Mouse (Mus musculus): Measurements from ENCODE around the gene Btbd17. TPM values are rescaled to one million over a fixed set of nuclear protein-coding genes. Genes with fewer than 3 reads are reported as not detected.

Gene Btbd17
- total RNA-seq, 2 experiments from 2014 or later = 29.5 to 29.8 TPM

DNA sequence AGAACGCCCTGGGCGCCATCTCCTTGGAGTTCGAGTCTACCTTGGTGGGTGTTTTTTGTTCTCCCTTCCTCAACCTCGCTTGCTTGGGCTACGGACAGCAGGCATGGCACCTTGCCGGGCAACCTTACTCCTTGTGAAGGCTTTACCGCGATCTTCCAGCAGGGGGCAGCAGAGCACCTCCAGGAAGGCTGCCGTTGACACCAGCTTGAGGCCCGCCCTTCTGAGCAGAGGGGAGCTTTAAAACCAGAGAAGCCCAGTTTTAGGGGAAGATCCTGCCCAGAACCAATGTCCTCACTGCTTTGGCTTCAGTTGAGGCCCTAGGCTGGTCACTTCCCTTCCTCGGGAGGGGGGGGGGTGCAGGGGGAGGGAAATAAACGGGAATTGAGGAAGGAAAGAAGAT, 50.6 kb downstream of the Btbd17 start:
- TF ChIP-seq CTCF (IDR thresholded peaks at IDR 0.05) = peak; percentile 94
- DNase-seq (ENCODE audit: extremely low spot score in 1 of 2, low spot score in 2 of 2) = peak; percentile 89 to 95

DNA sequence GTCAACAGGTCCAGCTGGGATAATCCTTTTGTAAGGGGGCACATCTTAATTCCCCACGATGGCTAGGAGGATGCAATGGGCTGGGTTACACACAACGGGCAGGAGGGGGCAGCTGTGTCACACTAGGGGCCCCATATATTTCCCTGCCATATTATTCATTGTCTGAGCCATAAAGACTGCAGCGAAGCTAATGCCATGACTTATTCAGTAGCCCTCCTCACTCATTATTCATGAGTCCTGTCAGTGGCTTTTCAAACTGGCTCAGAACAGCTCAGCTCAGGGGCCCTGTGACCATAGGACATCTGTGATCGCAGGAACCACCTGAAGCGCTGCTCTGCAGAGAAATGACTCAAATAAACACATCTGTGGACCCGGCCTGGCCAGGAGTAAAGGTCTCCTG, 54.3 kb downstream of the Btbd17 start:
- Histone ChIP-seq H3K27ac (no peak overlapping the region), H3K4me3 (no peak overlapping the region)
- TF ChIP-seq CTCF (IDR thresholded peaks at IDR 0.05) = no peak
- intact Hi-C loops (cut with DNase I) = loop anchor here (10.0 kb wide), 1 partner anchor 313 kb away; no protein-coding TSS in a partner anchor
- DNase-seq (ENCODE audit: extremely low spot score in 1 of 2, low spot score in 2 of 2) = no peak

More for the DNA sequence above, 50.6 kb downstream of the Btbd17 start:
- Histone ChIP-seq H3K27ac (no peak overlapping the region), H3K4me3 (no peak overlapping the region)
- intact Hi-C loops (cut with DNase I) = loop anchor here (1.0 to 10.0 kb wide), 3 partner anchors 44 to 310 kb away; no protein-coding TSS in a partner anchor

Other genes with a start within 250 kb of the Btbd17 start
- gene Rpl38, start 127.4 kb downstream of the Btbd17 start, total RNA-seq (2021) = 100 to 1,000 TPM; 817 to 866 TPM
- gene Ttyh2, start 120.5 kb downstream of the Btbd17 start, total RNA-seq (2021) = 10 to 100 TPM; 18.5 to 18.6 TPM
- 1 to 10 TPM in 1 of 2 experiments, under 1 TPM in 1; 1.00 to 1.8 TPM for gene Dnaic2, start 68.5 kb downstream of the Btbd17 start, total RNA-seq (2021)
- 1 to 10 TPM; 3.2 to 3.6 TPM for gene Kif19a, start 30.6 kb downstream of the Btbd17 start, total RNA-seq (2021)
- gene Gpr142, start 3.0 kb upstream of the Btbd17 start, total RNA-seq (2021) = not detected
- gene Gprc5c, start 55.2 kb upstream of the Btbd17 start, total RNA-seq (2021) = 1 to 10 TPM; 4.0 to 5.4 TPM
- gene Cd300a, start 94.1 kb upstream of the Btbd17 start, total RNA-seq (2021) = under 1 TPM; 0.56 to 0.84 TPM
- gene Cd300lb, start 138.4 kb upstream of the Btbd17 start, total RNA-seq (2021) = not detected
- gene Cd300c, start 173.2 kb upstream of the Btbd17 start, total RNA-seq (2021) = not detected
- under 1 TPM in 1 of 2 experiments, not detected in 1; 0.14 TPM for gene Cd300ld, start 194.0 kb upstream of the Btbd17 start, total RNA-seq (2021)
- 1 to 10 TPM; 3.6 to 3.9 TPM for gene Cd300c2, start 205.9 kb upstream of the Btbd17 start, total RNA-seq (2021)
- gene Cd300ld2, start 220.2 kb upstream of the Btbd17 start, total RNA-seq (2021) = not detected
- not detected for gene Cd300ld4, start 231.1 kb upstream of the Btbd17 start, total RNA-seq (2021)
- under 1 TPM; 0.77 to 0.96 TPM for gene Cd300ld5, start 241.8 kb upstream of the Btbd17 start, total RNA-seq (2021)